Mouse (Mus musculus): Measurements from ENCODE around the gene Tmem120b.

The Tmem120b gene

DNA sequence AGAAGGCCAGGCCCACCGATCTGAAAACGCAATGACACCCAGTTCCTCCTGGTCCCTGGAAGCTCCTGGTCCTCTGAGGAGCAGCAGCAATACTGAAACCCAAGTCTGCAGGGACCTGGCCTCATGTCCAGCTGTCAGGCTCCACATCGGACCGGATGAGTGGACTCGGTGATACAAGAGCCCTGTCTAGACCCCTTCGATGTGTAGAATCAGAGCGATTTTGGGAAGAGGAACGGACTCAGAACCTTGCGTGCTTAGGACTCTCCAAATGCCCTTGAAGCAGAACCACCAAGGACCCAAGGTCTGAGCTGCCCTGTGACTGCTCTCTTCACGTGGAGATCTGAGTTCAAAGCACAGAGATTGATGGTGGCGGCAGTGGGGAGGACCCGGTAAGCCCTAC lies at the start of gene Tmem120b:
Gene Tmem120b, plus strand, starts transcription at position 301 of the 400 bp plus-strand sequence.
- no peak for DNase-seq (ENCODE audit: low spot score in 2 of 2)

DNA sequence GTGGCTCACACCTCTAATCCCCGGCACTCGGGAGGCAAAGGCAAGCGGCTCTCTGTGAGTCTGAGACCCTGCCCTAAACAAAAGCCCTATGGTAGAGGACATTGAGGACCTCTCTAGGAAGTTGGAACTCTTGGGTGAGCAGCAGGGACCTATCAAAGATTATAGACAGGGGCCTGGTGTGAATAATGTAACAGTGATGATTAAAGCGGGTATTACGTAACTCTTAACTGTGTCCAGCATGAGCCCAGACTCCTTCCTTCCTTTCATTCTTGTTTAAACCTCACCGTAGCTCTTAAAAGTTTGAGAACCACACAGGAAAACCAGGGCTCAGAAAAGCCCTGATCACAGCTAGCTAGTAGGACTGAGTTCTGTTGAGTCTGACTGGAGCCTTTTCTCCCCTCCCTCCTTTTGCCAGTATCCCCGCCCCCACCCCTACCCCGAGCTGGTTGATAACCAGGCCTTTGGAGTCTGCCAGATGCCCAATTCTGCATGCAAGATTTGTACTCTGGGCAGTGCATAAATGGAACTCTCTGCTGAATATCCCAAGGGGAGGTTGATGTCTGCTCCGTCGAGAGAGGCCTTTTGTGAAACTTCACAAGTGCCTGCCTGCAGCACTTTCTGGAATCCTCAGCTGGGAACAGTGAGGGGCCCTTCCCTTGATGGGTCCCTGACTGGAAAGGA lies 48.7 kb upstream of the Tmem120b start:
- no peak for DNase-seq (ENCODE audit: low spot score in 2 of 2)

DNA sequence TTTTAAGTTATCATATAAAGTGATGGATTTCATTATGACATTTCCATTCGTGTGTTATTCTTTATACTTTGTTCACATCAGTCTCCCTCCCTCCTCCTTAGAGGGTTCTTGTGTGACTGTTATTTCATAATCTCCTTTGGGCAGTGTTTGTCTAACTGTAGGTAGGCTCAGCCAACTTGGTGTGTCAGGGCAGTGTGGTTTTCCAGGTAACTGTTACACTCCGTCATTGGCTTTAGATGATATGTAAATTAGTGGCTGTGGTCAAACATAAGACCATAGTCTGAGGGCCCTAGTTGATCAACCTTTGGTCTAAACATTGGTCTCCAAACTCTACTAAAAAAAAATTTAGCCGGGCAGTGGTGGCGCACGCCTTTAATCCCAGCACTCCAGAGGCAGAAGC lies 47.8 kb upstream of the Tmem120b start:
- no peak for DNase-seq (ENCODE audit: low spot score in 2 of 2)

DNA sequence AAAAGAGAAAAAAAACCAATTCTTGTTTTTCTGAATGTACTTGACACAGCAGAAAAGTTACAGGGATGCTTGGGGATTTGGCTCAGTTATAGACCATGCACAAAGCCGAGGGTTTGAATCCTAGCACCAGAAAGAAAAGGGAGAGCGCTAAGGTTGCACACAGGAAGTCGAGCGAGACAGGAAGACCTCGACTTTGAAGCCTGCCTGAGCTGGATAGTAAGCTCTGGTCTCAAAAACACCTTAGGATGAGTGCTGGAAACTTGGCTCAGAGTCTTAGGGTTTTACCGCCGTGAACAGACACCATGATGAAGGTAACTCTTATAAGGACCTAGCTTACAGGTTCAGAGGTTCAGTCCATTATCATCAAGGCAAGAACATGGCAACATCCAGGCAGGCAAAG lies 46.8 kb upstream of the Tmem120b start:
- DNase-seq (ENCODE audit: low spot score in 2 of 2): no peak

DNA sequence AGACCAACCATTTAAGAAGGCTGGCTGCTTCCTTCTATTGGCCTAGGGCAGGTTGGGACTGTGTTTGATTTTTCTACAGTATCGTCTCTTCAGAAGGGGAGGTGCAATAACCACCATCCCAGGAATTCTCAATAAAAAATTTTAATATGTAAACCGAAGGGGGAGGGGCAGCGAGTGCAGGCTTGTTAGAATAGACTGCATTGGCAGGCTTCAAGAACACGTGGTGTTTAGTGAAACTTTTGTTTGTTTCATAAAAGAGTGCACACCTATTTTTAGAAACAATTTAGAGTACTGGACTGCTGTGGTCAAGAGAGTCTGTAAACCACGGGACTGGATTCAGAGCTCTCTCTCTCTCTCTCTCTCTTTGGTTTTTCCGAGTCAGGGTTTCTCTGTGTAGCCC lies 45.2 kb upstream of the Tmem120b start:
- DNase-seq (ENCODE audit: low spot score in 2 of 2): no peak

DNA sequence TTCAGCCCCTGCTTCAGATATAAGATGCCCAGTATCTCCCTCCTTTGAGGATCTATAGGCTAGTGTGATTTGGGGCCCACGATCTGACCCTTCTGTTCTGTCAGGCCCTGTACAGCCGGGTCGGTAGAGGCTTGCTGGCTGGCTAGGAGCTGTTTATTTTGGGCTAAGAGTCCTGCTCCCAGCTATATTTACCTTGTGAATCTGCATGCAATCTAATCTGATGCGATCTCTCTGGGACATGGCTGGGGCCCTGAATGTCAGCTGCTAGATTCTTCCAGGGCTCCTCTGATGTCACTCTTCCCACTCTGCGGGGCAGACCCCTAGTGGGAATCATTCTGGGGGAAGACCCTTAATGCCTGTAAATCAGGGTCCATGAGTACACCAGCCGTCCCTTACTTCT lies 43.9 kb upstream of the Tmem120b start:
- no peak for DNase-seq (ENCODE audit: low spot score in 2 of 2)

DNA sequence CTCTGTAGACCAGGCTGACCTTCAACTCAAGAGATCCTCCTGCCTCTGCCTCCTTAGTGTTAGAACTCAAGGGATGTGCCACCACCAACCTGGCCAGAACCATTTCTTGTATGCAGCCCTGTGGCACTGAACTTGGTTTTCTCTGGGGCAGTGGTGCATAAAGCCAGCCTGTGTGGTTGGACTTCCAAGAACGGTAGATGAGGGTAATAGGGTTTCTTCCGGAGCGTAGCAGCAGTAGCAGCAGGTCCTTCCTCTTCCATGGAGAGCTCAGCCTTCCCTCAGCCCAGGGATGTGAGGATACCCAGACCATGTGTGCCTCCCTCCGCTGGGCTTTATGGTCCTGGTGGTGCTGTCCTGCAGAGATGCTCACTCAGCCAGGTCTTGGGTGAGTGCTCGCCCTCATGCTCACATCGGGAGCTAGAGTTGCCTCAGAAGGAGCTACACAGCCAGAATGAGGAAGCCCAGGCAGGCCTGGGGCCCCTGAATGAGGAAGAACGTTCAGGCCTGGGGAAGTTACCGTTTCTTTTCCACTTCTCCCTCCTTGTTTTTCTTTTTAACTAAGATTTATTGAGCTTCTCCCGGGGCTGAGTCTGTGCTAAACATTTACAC lies 43.1 kb upstream of the Tmem120b start:
- DNase-seq (ENCODE audit: low spot score in 2 of 2): no peak

DNA sequence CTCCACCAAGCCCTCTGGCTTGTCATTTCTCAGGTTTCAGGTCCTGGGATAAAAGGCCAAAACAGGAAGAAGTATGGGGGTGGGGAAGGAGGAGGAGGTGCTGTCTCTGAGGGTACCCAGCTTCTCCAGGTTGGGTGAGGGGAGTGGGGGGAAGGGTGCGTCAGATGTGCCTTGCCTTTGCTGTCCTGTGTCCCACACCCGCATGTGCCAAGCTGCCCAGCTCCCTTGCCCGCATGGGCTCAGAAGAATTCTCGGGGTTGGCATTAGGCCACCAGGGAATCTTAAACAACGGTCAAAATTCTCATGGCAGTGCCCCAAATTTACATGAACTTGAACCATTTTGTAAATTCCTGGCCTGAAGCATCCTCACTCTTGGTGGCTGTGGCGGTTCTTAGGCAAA lies 41.8 kb upstream of the Tmem120b start:
- no peak for DNase-seq (ENCODE audit: low spot score in 2 of 2)

DNA sequence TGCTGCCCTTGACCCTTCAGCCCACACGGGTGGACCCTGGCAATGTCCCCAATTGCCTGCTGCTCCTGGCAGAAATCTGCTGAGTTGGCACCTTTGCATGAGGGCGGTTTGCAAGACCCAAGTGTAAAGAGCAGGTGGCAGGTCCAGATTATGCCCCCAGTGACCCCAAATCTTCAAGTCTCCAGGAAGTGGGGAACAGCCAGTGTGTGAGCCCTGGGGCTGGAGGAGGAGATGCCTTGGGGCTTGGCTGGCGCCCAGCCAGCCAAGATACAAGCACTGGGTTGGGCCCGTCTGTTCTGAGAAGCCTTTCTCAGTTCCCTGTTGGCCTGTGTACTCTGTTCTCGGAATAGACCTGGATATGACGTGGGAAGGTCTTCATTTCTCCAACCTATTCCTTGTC lies 40.8 kb upstream of the Tmem120b start:
- no peak for DNase-seq (ENCODE audit: low spot score in 2 of 2)

DNA sequence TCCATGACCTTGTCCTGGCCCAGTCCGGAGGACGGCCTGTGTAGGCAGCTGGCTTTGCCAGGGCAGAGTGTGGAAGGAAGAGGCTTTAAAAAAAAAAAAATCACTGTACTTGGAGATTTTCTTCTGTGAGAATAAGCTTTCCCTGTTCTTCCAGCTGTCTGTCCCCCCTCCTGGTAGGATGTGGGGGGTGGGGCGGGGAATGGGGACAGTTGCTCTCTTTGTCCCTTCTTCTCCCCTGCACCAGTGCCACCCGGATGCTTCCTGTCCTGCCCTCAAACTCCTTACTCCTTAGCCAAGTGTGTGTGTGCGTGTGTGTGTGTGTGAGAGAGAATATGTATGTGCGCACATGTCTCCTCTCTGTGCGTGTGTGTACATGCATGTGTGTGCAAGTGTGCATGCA lies 38.5 kb upstream of the Tmem120b start:
- no peak for DNase-seq (ENCODE audit: low spot score in 2 of 2)

DNA sequence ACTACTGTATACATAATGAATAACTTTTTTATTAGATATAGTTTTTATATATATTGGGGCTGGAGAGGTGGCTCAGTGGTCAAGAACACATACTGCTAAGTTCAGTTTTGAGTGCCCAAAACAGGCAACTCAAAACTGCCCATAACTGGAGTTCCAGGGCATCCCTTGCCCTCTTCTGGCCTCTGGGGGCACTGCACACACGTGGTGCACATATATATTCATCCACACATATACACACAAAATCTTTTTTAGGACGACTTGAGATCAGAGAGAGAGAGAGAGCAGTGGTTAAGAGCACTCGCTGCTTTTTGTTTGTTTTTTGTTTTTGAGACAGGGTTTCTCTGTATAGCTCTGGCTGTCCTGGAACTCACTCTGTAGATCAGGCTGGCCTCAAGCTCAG lies 36.9 kb upstream of the Tmem120b start:
- DNase-seq (ENCODE audit: low spot score in 2 of 2): no peak

DNA sequence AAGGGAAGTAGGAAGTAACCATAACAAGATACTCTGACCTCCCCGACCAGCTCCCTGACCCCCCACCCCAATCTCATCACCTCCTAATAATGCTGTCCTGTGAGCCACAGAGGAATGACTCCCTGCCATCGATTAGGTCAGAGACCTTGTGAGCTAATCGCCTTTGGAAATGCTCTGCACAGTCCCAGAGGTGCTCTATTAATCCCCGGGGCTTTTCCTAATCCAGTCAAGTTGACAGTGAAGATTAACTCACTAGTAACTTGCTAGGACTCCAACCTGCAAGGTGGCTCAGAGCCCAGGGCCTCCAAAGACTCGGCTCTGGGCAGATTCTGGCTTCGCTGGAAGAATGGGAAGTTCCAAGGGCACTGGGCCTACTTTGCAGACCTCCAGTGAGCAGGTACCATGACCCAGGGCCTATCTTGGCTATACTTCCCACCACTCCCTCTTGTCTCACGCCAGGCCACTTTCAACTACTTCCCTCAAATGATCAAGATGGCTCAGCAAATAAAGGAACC lies 34.5 kb upstream of the Tmem120b start:
- no peak for DNase-seq (ENCODE audit: low spot score in 2 of 2)

DNA sequence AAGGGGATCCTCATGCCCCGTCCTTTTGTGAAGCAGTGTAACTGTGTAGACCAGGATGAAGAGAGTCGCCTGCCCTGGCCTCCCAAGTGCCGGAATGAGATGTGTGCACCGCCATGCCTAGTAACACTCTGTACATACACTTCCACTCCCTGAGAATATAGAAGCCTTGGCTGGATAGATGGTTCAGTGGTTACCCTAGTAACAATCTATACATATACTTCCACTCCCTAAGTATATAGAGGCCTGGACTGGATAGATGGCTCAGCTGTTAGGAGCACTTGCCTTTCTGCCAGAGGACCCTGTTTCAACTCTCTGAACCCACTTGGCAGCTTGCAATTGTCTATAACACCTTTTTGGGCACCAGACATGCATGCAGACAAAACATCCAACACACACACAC lies 33.1 kb upstream of the Tmem120b start:
- no peak for DNase-seq (ENCODE audit: low spot score in 2 of 2)

DNA sequence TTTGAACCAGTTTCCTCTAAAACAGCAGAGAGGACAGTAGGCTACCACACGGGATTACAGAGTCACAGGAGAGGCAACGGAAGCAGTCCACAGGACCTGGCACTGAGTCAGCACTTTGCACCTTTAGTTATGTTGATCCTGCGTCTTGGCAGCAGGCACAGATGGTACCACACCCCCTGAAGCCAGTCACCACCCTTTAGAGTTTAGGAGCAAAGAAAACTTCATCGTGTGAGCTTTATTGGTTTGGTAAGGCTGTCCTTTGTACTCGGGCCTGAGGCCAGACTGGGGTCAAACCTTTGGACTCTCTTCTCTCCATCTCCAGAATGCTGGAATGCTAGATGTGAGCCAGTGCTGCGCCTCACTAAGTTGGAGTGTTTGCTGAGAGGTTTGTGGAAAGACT lies 32.7 kb upstream of the Tmem120b start:
- no peak for DNase-seq (ENCODE audit: low spot score in 2 of 2)

DNA sequence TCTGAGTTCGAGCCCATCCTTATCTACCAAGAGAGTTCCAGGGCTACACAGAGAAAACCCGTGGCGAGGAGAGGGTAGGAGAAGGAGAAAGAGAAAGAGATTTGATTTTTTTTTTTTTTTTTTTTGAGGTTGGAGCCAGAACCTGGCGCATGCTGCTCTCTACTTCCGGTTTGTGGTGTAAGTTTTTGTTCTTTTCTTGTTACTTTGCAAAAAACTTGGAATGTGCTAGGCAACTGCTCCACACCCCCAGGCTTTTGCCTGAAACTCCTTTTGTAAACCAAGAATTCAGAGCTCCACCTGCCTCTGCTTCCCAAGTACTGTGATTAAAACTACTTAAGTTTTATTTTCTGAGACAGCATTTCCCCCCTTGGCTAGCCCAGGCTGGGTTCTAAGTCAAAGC lies 30.1 kb upstream of the Tmem120b start:
- no peak for DNase-seq (ENCODE audit: low spot score in 2 of 2)

DNA sequence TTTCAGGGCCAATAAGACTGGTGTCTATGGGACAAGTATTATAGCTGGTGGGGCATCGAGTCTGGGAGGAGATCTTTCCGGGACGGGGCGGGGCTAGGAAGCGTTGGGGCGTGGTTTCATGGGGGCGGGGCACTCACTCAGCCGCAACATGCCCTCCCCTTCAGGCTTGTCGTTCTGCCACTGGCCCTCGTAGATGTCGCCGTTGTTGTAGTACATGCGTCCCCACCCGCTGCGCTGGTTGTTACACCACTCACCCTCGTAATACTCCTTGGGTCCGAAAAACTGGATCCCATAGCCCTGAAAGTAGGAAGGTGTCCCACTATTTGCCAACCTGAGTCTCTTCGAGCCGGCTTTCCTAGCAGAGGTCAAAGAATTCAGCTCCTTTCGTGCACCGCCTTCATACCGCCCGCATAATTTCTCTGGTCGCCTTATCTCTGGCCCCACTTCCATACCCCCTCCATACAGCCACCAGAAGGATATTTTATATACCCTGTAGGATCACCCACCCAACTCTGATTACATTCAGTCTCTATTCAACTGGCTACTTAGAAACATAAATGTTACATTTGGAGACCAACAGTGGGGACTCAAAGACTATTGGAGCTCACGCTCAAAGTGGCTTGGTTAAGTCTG lies 29.0 kb upstream of the Tmem120b start:
- DNase-seq (ENCODE audit: low spot score in 2 of 2): peak; percentile 83 to 90

DNA sequence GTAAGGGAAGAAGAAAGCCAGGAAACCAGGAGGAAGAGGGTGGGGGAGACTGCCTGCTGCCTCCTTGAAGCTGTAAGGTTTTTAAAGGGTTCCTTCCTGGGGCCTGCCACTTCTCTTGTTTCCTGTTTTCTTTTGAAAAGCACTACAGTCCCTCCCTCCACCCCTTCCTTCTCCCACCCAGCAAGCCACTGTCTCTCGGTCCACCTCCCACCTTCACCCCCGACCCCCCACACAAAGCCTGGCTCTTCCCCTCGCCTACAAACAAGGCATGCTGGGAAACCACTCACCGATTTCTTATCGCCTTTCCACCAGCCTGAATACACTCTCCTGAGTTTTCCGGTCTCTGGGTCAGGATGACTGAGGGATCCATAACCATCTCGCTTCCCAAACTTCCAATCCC lies 27.4 kb upstream of the Tmem120b start:
- no peak for DNase-seq (ENCODE audit: low spot score in 2 of 2)

DNA sequence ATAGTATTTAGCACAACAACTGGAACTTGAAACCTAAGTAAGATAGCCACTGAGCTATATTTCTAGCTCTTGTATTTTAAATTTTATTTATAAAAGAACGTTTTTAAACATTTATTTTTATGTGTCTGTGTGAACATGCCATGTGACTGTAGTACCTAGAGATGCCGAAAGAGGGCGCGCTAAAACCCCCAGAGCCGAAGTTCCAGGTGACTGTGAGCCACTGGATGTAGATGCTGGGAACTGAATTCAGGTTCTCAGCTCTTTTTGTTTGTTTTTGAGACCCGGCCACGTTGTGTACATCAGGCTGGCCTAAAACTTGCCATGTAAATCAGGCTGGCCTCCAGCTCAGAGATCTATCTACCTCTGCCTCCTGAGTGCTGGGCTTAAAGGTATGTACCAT lies 24.4 kb upstream of the Tmem120b start:
- peak in 1 of 2 experiments; percentile 49 for DNase-seq (ENCODE audit: low spot score in 2 of 2)

DNA sequence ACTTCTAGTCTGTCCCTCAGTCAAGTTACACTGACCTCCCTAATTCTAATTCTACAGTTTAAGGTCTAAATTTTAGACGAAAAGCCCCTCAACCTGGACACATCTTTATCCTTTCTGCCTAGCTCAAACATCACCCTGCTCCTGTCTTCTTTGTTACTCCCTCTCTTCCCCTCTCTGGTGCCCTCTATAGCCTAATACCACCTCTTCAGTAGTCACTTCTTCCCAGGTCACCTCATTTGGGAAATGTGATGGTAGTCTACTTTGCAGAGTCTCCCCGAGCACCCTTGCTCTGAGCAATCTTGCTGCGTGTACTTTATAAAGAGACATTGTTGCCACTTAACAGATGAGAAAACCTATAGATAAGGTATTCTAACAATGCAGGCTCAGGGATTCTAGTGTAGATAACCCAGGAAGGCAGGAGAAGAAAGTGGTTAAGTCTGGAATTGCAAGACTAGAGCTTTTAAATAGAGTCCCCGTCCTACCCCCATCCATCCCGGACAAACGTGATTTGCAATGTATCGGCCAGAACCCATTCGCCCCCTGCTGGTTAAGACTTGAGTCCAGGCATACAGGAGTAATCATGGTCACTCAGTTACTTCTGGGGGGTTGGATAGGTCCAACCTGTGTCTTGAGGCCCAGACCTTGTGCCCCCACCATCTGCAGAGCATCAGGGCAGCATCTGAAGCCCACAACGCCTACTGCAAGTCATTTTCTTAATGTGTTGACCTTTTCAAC lies 22.5 kb upstream of the Tmem120b start:
- DNase-seq (ENCODE audit: low spot score in 2 of 2): peak in 1 of 2 experiments; percentile 63

DNA sequence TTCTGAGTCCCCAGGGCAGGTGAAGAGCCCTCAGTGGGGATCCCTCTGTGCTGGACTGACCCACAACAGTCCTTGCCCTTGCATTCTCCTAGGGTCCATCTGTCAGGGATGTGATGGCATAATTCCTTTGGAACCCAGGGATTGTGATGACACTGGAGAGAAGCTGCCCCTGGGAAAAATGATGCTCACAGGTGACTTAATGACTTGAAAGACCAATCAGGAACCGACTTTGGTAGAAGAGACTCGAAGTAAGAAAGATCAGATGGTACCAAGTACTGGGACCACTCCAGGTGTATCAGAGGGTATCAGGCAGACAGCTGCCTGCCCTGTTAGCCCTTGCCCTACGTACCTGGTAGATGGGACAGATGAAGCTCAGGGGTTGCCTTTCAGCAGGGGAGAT lies 21.3 kb upstream of the Tmem120b start, which contains the start of gene Morn3:
Gene Morn3, minus strand, starts transcription at position 101 of the 400 bp plus-strand sequence.
- no peak for DNase-seq (ENCODE audit: low spot score in 2 of 2)

DNA sequence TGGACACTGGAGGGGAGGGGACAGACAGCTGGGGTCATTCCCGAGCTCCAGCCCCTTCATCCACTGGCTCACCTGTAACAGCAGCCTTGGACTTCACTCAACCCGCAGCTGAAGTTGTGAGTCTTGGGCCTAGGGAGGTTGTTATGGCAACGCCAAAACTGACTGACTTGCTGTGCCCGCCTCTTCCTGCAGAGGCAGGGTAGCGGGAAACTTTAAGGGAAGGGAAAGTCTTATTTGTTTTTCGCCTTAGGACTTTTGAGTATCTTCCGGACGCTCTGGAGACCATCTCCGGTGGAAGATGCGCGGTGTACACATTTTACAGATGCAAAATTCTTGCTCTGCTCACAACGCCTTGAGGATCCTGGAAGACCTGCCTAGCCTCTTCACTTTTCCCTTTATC lies 18.9 kb upstream of the Tmem120b start:
- DNase-seq (ENCODE audit: low spot score in 2 of 2): peak; percentile 42 to 59

DNA sequence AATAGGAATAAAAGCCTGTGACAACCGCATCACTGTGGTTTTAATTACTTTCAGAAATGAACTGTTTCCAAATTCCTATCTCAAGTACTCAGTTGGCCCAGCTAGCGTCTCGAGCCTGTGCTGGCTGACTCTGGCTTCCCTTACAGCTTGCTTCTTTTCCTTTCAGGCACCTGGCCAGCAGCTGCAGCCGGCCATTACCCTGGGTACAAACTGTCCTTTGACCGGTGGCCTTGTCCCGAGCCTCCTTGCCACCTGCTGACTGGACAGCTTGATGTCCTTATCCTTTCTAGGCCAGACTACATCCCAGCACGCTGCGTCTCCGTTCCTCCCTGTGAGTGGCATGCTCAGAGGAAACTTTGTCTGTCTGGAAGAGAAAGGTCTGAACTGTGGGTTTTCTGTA lies 17.3 kb upstream of the Tmem120b start:
- DNase-seq (ENCODE audit: low spot score in 2 of 2): no peak
